Mouse (Mus musculus) liver, adult 2 months (tissue): ENCODE results near the gene Cstf2. TPM values are rescaled to one million over a fixed set of nuclear protein-coding genes. Genes with fewer than 3 reads are reported as not detected.

Source experiments
- DNase-seq: peaks from one replicate; pipeline ENCODE4 v3.0.0-alpha.2; 2011; ENCODE audit warnings: low read depth, low spot score; ENCODE audit errors: extremely low read depth
- H3K27ac ChIP-seq: fragments of 200-500 bp; replicated peaks from 2 replicates; pipeline ENCODE4 v1.5.1; 2012; ENCODE audit warnings: low read depth, mild to moderate bottlenecking, control low read depth, inconsistent platforms, low read length; ENCODE audit not compliant: insufficient read depth
- H3K27me3 ChIP-seq: fragments of 200-500 bp; 2 replicates; pipeline ENCODE4 v1.6.1; 2012; ENCODE audit warnings: mild to moderate bottlenecking, moderate library complexity, low read length, inconsistent platforms; ENCODE audit not compliant: control insufficient read depth, insufficient read depth
- H3K36me3 ChIP-seq: fragments of 200-500 bp; 2 replicates; pipeline ENCODE4 v1.6.1; 2012; ENCODE audit warnings: low read length, inconsistent platforms; ENCODE audit not compliant: control insufficient read depth, insufficient read depth
- H3K4me1 ChIP-seq: fragments of 200-500 bp; 2 replicates; pipeline ENCODE4 v1.6.1; 2011; ENCODE audit warnings: low read length; ENCODE audit not compliant: control insufficient read depth, insufficient read depth
- H3K4me3 ChIP-seq: fragments of 200-500 bp; 2 replicates; pipeline ENCODE4 v1.5.1; 2011; ENCODE audit warnings: low read depth, mild to moderate bottlenecking, control low read depth, low read length, moderate library complexity; ENCODE audit not compliant: insufficient read depth
- H3K79me2 ChIP-seq: fragments of 200-500 bp; 2 replicates; pipeline ENCODE4 v1.6.1; 2012; ENCODE audit warnings: inconsistent platforms, mild to moderate bottlenecking, low read length, moderate library complexity; ENCODE audit not compliant: control insufficient read depth, insufficient read depth
- H3K9ac ChIP-seq: fragments of 200-500 bp; 2 replicates; pipeline ENCODE4 v1.6.1; 2012; ENCODE audit warnings: low read depth, mild to moderate bottlenecking, control low read depth, inconsistent platforms, low read length
- CTCF ChIP-seq: fragments of 200-500 bp; IDR thresholded peaks from 2 replicates; pipeline ENCODE4 v1.5.1; 2011; ENCODE audit warnings: low read depth, low read length, control low read depth
- POLR2A ChIP-seq: fragments of 200-500 bp; IDR thresholded peaks from 2 replicates; pipeline ENCODE4 v1.6.1; 2011; ENCODE audit warnings: low read length, control low read depth; ENCODE audit not compliant: insufficient read depth; ENCODE audit errors: extremely low read depth
- WGBS: fragments of 180-500 bp; shearing (Covaris S2); methylation state at CpG from one replicate; pipeline ENCODE4 v1.1.7; 2018; 5-methylcytosine and 5-hydroxymethylcytosine counted together
- polyA plus RNA-seq: library from polyadenylated mRNA; depleted of rRNA; stranded (reverse); fragments of >200 nt; gene quantifications from 2 replicates; pipeline ENCODE4 v1.2.3, GENCODE M21; 2012; rRNA removed
- total RNA-seq: library from RNA; depleted of rRNA; stranded (reverse); fragments of >200 nt; gene quantifications from 2 replicates; pipeline ENCODE4 v1.2.3, GENCODE M21; 2014; rRNA removed

Cstf2 gene
- total and polyA plus RNA-seq, 2 experiments = 8.1 TPM

- Histone ChIP-seq H3K4me3 (no peak overlapping the region), H3K9ac (no peak overlapping the region), H3K79me2 (no peaks in the 10 kb centered on the region), H3K27ac (no peak overlapping the region), H3K36me3 (no peaks in the 10 kb centered on the region), H3K4me1 (no peaks in the 10 kb centered on the region), H3K27me3 (no peaks in the 10 kb centered on the region)
- TF ChIP-seq POLR2A (no peak), CTCF (no peak)
- DNase-seq = no peak
- WGBS = 81% methylated on average over 3 of the region's 3 CpGs
Measured at GRCm38 (mm10) chrX:134128549-134128948, 69.6 kb downstream of the Cstf2 start.

GRCm38 (mm10) chrX:134132295-134132694, 73.3 kb downstream of the Cstf2 start:
- no peak overlapping the region for H3K27ac ChIP-seq
- peak; percentile 4 for DNase-seq
- no peak for TF ChIP-seq CTCF
- no peak for TF ChIP-seq POLR2A
- H3K9ac ChIP-seq = no peak overlapping the region
- no peaks in the 10 kb centered on the region for H3K36me3 ChIP-seq
- H3K4me1 ChIP-seq = no peaks in the 10 kb centered on the region
- H3K4me3 ChIP-seq = no peak overlapping the region
- H3K27me3 ChIP-seq = no peaks in the 10 kb centered on the region
- H3K79me2 ChIP-seq = no peaks in the 10 kb centered on the region
- 11% methylated on average over 5 of the region's 5 CpGs for WGBS

DNA sequence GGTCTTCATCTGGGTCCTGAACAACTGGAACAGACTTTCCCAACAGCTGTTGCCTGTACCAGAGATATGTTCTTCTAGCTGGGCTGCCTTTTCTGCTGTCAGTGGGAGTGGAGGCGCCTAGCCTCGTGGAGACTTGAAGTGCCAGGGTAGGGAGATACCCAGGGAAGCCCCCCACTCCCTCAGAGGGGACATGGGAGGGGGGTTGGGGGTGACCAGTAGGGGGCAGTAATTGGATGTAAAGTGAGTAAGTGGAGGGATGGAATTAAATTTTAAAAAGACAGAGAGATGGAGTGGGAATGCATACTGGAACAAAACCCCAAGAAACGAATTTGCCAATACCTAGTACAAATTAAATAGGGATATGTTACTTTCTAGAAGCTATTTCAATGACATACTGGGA, 74.8 kb downstream of the Cstf2 start:
- Histone ChIP-seq H3K36me3 (no peaks in the 10 kb centered on the region), H3K9ac (no peak overlapping the region), H3K4me3 (no peak overlapping the region), H3K4me1 (no peaks in the 10 kb centered on the region), H3K79me2 (no peaks in the 10 kb centered on the region), H3K27ac (no peak overlapping the region), H3K27me3 (no peaks in the 10 kb centered on the region)
- no peak for DNase-seq
- WGBS = 47% methylated on average over 3 of the region's 3 CpGs
- TF ChIP-seq POLR2A (no peak), CTCF (no peak)

Other genes with a start within 250 kb of the Cstf2 start
- gene Tnmd, start 208.2 kb upstream of the Cstf2 start, total RNA-seq = not detected in 2 replicates
- gene Tnmd, start 208.2 kb upstream of the Cstf2 start, polyA plus RNA-seq = not detected in 2 replicates
- 0.65 and 1.1 TPM in 2 replicates for gene Tspan6, start 160.8 kb upstream of the Cstf2 start, total RNA-seq
- 0.15 and 0.20 TPM in 2 replicates for gene Tspan6, start 160.8 kb upstream of the Cstf2 start, polyA plus RNA-seq
- gene Srpx2, start 150.8 kb upstream of the Cstf2 start, total RNA-seq = 1.2 and 1.7 TPM in 2 replicates
- 1.3 and 1.4 TPM in 2 replicates for gene Srpx2, start 150.8 kb upstream of the Cstf2 start, polyA plus RNA-seq
- 2.3 and 2.5 TPM in 2 replicates for gene Sytl4, start 77.4 kb upstream of the Cstf2 start, total RNA-seq
- gene Sytl4, start 77.4 kb upstream of the Cstf2 start, polyA plus RNA-seq = 0.54 and 0.71 TPM in 2 replicates
- gene Xkrx, start 102.9 kb downstream of the Cstf2 start, total RNA-seq = 0.07 and 0.09 TPM in 2 replicates
- gene Xkrx, start 102.9 kb downstream of the Cstf2 start, polyA plus RNA-seq = 0.09 and 0.10 TPM in 2 replicates
- not detected in 2 replicates for gene Arl13a, start 128.3 kb downstream of the Cstf2 start, total RNA-seq
- not detected in 2 replicates for gene Arl13a, start 128.3 kb downstream of the Cstf2 start, polyA plus RNA-seq
- gene Nox1, start 162.8 kb downstream of the Cstf2 start, total RNA-seq = not detected in 2 replicates
- gene Nox1, start 162.8 kb downstream of the Cstf2 start, polyA plus RNA-seq = not detected in 2 replicates
- gene Trmt2b, start 217.8 kb downstream of the Cstf2 start, total RNA-seq = 25.2 and 27.3 TPM in 2 replicates
- 9.2 and 10.0 TPM in 2 replicates for gene Trmt2b, start 217.8 kb downstream of the Cstf2 start, polyA plus RNA-seq
- 0.18 and 1.1 TPM in 2 replicates for gene Tmem35a, start 236.0 kb downstream of the Cstf2 start, total RNA-seq
- gene Tmem35a, start 236.0 kb downstream of the Cstf2 start, polyA plus RNA-seq = 0.04 TPM in 2 replicates
- gene Cenpi, start 248.9 kb downstream of the Cstf2 start, total RNA-seq = 0.18 and 0.47 TPM in 2 replicates
- gene Cenpi, start 248.9 kb downstream of the Cstf2 start, polyA plus RNA-seq = not detected in 2 replicates